Mouse (Mus musculus) limb, embryonic 10.5 days (tissue): Measurements from ENCODE around the gene Sod3. TPM values are rescaled to one million over a fixed set of nuclear protein-coding genes. Genes with fewer than 3 reads are reported as not detected.
A peak's percentile ranks its signal among the peaks of the same experiment; 100 is the strongest.

ENCODE experiments used
- DNase-seq: peaks from one replicate; pipeline ENCODE4 v3.0.0-alpha.2; 2017; ENCODE audit warnings: low spot score
- H3K27ac ChIP-seq: fragments of 300-500 bp; sonication (generic); 2 replicates; pipeline ENCODE4 v1.5.1; 2016; ENCODE audit warnings: mild to moderate bottlenecking
- H3K27me3 ChIP-seq: fragments of 300-500 bp; sonication (generic); 2 replicates; pipeline ENCODE4 v1.6.1; 2016; ENCODE audit warnings: low read depth, mild to moderate bottlenecking; ENCODE audit not compliant: poor library complexity, severe bottlenecking
- H3K36me3 ChIP-seq: fragments of 300-500 bp; sonication (generic); 2 replicates; pipeline ENCODE4 v1.6.1; 2016; ENCODE audit warnings: mild to moderate bottlenecking, moderate library complexity
- H3K4me1 ChIP-seq: fragments of 300-500 bp; sonication (generic); 2 replicates; pipeline ENCODE4 v1.6.1; 2016
- H3K4me3 ChIP-seq: fragments of 300-500 bp; sonication (generic); 2 replicates; pipeline ENCODE4 v1.5.1; 2016; ENCODE audit warnings: mild to moderate bottlenecking, moderate library complexity
- H3K9me3 ChIP-seq: fragments of 300-500 bp; sonication (generic); replicated peaks from 2 replicates; pipeline ENCODE4 v1.6.1; 2016; ENCODE audit warnings: mild to moderate bottlenecking
- WGBS: fragments of 180-500 bp; shearing (Covaris S2); methylation state at CpG from one replicate; pipeline ENCODE4 v1.1.7; 2016; 5-methylcytosine and 5-hydroxymethylcytosine counted together
- polyA plus RNA-seq: library from polyadenylated mRNA; unstranded; fragments of >200 nt; fragmentation: Nextera tagmentation; extraction: Ambion mirVana; gene quantifications from 2 replicates; pipeline ENCODE4 v1.2.1, GENCODE M21; 2016

Sod3 gene
- polyA plus RNA-seq, 1 experiment from 2014 or later: not detected

- no peak for DNase-seq
- H3K9me3 ChIP-seq: no peaks in the 10 kb centered on the region
- 74% methylated on average over 7 of the region's 7 CpGs for WGBS
- H3K4me3 ChIP-seq: no peak overlapping the region
- H3K4me1 ChIP-seq: no peaks in the 10 kb centered on the region
- H3K27me3 ChIP-seq: no peaks in the 10 kb centered on the region
- no peaks in the 10 kb centered on the region for H3K36me3 ChIP-seq
- no peak overlapping the region for H3K27ac ChIP-seq
These were observed 24.6 kb downstream of the Sod3 start for GRCm38 (mm10) chr5:52388092-52388749.

- no peaks in the 10 kb centered on the region for H3K4me1 ChIP-seq
- H3K4me3 ChIP-seq: no peak overlapping the region
- DNase-seq: no peak
- no peaks in the 10 kb centered on the region for H3K9me3 ChIP-seq
- no peaks in the 10 kb centered on the region for H3K27me3 ChIP-seq
- WGBS: 91% methylated on average over 6 of the region's 6 CpGs
- H3K36me3 ChIP-seq: no peaks in the 10 kb centered on the region
- no peak overlapping the region for H3K27ac ChIP-seq
These were observed 26.8 kb downstream of the Sod3 start for GRCm38 (mm10) chr5:52390381-52390780.

- no peaks in the 10 kb centered on the region for H3K9me3 ChIP-seq
- no peaks in the 10 kb centered on the region for H3K36me3 ChIP-seq
- H3K27me3 ChIP-seq: no peaks in the 10 kb centered on the region
- no peak overlapping the region for H3K4me3 ChIP-seq
- WGBS: 90% methylated on average over 16 of the region's 16 CpGs
- DNase-seq: no peak
- H3K27ac ChIP-seq: no peak overlapping the region
- no peaks in the 10 kb centered on the region for H3K4me1 ChIP-seq
These were observed 27.9 kb downstream of the Sod3 start for GRCm38 (mm10) chr5:52391471-52391870.

- no peaks in the 10 kb centered on the region for H3K9me3 ChIP-seq
- H3K36me3 ChIP-seq: no peaks in the 10 kb centered on the region
- H3K27me3 ChIP-seq: no peaks in the 10 kb centered on the region
- no peak overlapping the region for H3K27ac ChIP-seq
- no peak for DNase-seq
- H3K4me3 ChIP-seq: no peak overlapping the region
- 84% methylated on average over 4 of the region's 4 CpGs for WGBS
- H3K4me1 ChIP-seq: peaks cover 8% of the 10 kb centered on the region
These were observed 30.2 kb downstream of the Sod3 start for GRCm38 (mm10) chr5:52393756-52394155.

- no peak overlapping the region for H3K4me3 ChIP-seq
- H3K27ac ChIP-seq: no peak overlapping the region
- H3K9me3 ChIP-seq: no peaks in the 10 kb centered on the region
- WGBS: 78% methylated on average over 8 of the region's 8 CpGs
- H3K27me3 ChIP-seq: no peaks in the 10 kb centered on the region
- H3K36me3 ChIP-seq: no peaks in the 10 kb centered on the region
- H3K4me1 ChIP-seq: no peaks in the 10 kb centered on the region
- DNase-seq: no peak
These were observed 40.8 kb downstream of the Sod3 start for GRCm38 (mm10) chr5:52404373-52404772.

GRCm38 (mm10) chr5:52408668-52409315, 45.2 kb downstream of the Sod3 start:
- Histone ChIP-seq H3K27me3 (no peaks in the 10 kb centered on the region), H3K36me3 (no peaks in the 10 kb centered on the region), H3K4me3 (no peak overlapping the region), H3K4me1 (no peaks in the 10 kb centered on the region; the same call in 1 of the 2 replicates), H3K27ac (no peak overlapping the region), H3K9me3 (no peaks in the 10 kb centered on the region)
- WGBS: 90% methylated on average over 7 of the region's 7 CpGs
- DNase-seq: no peak

DNA sequence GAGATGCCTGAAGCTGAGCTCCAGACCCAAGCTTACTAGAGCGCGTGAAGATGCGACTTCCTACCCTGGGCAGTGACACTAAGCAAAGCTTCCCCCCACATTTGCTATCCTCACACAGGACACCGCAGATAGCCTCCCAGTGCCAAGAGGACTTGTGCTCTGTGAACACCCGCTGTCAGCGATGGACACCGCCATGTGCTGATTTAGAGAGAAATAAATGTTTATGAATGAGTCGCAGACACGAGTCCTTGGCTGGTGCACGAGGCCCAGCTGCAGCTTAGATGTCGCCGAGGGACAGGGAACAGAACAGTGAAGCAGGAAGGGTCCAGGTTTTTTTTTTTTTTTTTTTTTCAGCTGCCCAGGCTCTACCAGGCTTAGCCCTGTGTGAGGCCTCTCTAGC, 46.6 kb downstream of the Sod3 start:
- Histone ChIP-seq H3K36me3 (no peaks in the 10 kb centered on the region), H3K27me3 (no peaks in the 10 kb centered on the region), H3K4me1 (no peaks in the 10 kb centered on the region; the same call in 1 of the 2 replicates), H3K9me3 (no peaks in the 10 kb centered on the region), H3K27ac (no peak overlapping the region), H3K4me3 (no peak overlapping the region)
- 95% methylated on average over 12 of the region's 12 CpGs for WGBS
- no peak for DNase-seq

DNA sequence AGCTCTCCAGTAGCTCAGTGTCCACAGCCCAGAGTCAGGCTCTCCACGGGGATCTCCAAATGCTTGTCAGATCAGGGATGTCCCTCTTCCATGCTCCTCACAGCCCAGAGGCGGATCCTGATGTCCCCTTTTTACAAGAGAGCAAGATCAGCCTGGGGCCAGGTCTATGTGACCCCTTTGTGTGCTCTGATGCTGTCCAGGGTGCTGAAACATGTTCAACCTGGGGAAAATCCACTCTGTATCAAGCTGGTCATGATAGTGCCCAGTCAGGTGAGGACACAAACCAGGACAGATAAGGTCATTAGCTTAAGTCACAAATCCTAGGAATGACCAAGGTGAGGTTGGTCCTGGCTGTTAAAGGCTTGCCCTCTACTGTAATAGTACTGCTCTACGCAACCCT, 48.0 kb downstream of the Sod3 start:
- WGBS: 66% methylated on average over 3 of the region's 3 CpGs
- no peaks in the 10 kb centered on the region for H3K27me3 ChIP-seq

GRCm38 (mm10) chr5:52415193-52415592, 51.6 kb downstream of the Sod3 start:
- DNase-seq: no peak
- H3K4me3 ChIP-seq: no peak overlapping the region
- no peaks in the 10 kb centered on the region for H3K27me3 ChIP-seq
- H3K36me3 ChIP-seq: no peaks in the 10 kb centered on the region
- no peaks in the 10 kb centered on the region; the same call in 1 of the 2 replicates for H3K4me1 ChIP-seq
- H3K27ac ChIP-seq: no peak overlapping the region
- no peaks in the 10 kb centered on the region for H3K9me3 ChIP-seq
- WGBS: 79% methylated on average over 1 of the region's 1 CpGs

More for the DNA sequence above, 48.0 kb downstream of the Sod3 start:
- Histone ChIP-seq H3K9me3 (no peaks in the 10 kb centered on the region), H3K27ac (no peak overlapping the region), H3K4me1 (no peaks in the 10 kb centered on the region; the same call in 1 of the 2 replicates), H3K36me3 (no peaks in the 10 kb centered on the region), H3K4me3 (no peak overlapping the region)
- DNase-seq: peak; percentile 70

GRCm38 (mm10) chr5:52415917-52416316, 52.3 kb downstream of the Sod3 start:
- Histone ChIP-seq H3K27me3 (no peaks in the 10 kb centered on the region), H3K9me3 (no peaks in the 10 kb centered on the region), H3K27ac (no peak overlapping the region), H3K4me3 (no peak overlapping the region), H3K4me1 (no peaks in the 10 kb centered on the region; the same call in 1 of the 2 replicates), H3K36me3 (no peaks in the 10 kb centered on the region)
- 94% methylated on average over 6 of the region's 6 CpGs for WGBS
- DNase-seq: no peak

DNA sequence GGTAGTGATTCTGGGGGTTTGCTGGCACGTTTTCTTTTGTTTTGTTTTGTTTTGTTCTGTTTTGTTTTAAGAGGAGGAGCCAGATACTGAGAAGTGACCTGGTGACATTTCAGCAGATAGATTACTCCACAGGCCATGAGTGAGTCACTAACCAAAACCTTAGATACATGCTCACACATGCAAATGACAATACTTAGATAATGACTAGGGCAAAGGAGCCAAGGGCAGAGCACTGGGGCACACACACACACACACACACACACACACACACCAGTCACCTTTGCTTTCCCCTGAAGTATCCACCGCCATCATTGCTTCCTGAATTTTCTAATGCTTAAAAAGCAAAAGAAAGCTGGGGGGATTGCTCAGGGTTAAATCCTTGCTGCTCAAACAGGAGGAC, 52.9 kb downstream of the Sod3 start:
- Histone ChIP-seq H3K9me3 (no peaks in the 10 kb centered on the region), H3K4me3 (no peak overlapping the region), H3K27ac (no peak overlapping the region), H3K36me3 (no peaks in the 10 kb centered on the region), H3K4me1 (no peaks in the 10 kb centered on the region; the same call in 1 of the 2 replicates), H3K27me3 (no peaks in the 10 kb centered on the region)
- WGBS: 85% methylated on average over 2 of the region's 2 CpGs
- no peak for DNase-seq
